Mouse (Mus musculus) neural tube, embryonic 14.5 days (tissue): Measurements from ENCODE around the gene Pnkd. TPM values are rescaled to one million over a fixed set of nuclear protein-coding genes. Genes with fewer than 3 reads are reported as not detected.
"Not testable (repeated sequence)": the region's sequence is repeated elsewhere in the genome, so short reads cannot be mapped to it uniquely, and the experiment has no call there.

ENCODE experiments used
- ATAC-seq: fragments of 200-750 bp; cut with Nextera tagmentation; 2 replicates; pipeline ENCODE4 v1.8.0; 2017; ENCODE audit warnings: low read depth, mild to moderate bottlenecking, moderate TSS enrichment, moderate library complexity
- H3K27ac ChIP-seq: fragments of 300-500 bp; sonication (generic); 2 replicates; pipeline ENCODE4 v1.5.1; 2014; ENCODE audit warnings: low read depth, mild to moderate bottlenecking, control low read depth, low read length, moderate library complexity, mixed read lengths
- H3K27me3 ChIP-seq: fragments of 300-500 bp; sonication (generic); 2 replicates; pipeline ENCODE4 v1.6.1; 2014; ENCODE audit warnings: low read length; ENCODE audit not compliant: control insufficient read depth, insufficient read depth
- H3K36me3 ChIP-seq: fragments of 300-500 bp; sonication (generic); 2 replicates; pipeline ENCODE4 v1.6.1; 2014; ENCODE audit warnings: low read length, mixed read lengths; ENCODE audit not compliant: control insufficient read depth, insufficient read depth
- H3K4me1 ChIP-seq: fragments of 300-500 bp; sonication (generic); 2 replicates; pipeline ENCODE4 v1.6.1; 2014; ENCODE audit warnings: low read length; ENCODE audit not compliant: control insufficient read depth, insufficient read depth
- H3K4me2 ChIP-seq: fragments of 300-500 bp; sonication (generic); 2 replicates; pipeline ENCODE4 v1.6.1; 2014; ENCODE audit warnings: mild to moderate bottlenecking, low read depth, low read length, control low read depth
- H3K4me3 ChIP-seq: fragments of 300-500 bp; sonication (generic); 2 replicates; pipeline ENCODE4 v1.5.1; 2014; ENCODE audit warnings: low read depth, low read length, control low read depth, mixed read lengths
- H3K9ac ChIP-seq: fragments of 300-500 bp; sonication (generic); replicated peaks from 2 replicates; pipeline ENCODE4 v1.6.1; 2014; ENCODE audit warnings: low read depth, mild to moderate bottlenecking, control low read depth, low read length, mixed read lengths
- H3K9me3 ChIP-seq: fragments of 300-500 bp; sonication (generic); 2 replicates; pipeline ENCODE4 v1.6.1; 2016; ENCODE audit warnings: low read length; ENCODE audit not compliant: control insufficient read depth
- WGBS: fragments of 180-500 bp; shearing (Covaris S2); extraction: QIAGEN DNeasy Blood & Tissue Kit; methylation state at CpG from one replicate; pipeline ENCODE4 v1.1.7; 2014; 5-methylcytosine and 5-hydroxymethylcytosine counted together
- polyA plus RNA-seq: library from polyadenylated mRNA; unstranded; fragments of >200 nt; fragmentation: Nextera tagmentation; extraction: Ambion mirVana; gene quantifications from 2 replicates; pipeline ENCODE4 v1.2.1, GENCODE M21; 2014

Pnkd gene
- polyA plus RNA-seq, 1 experiment from 2014 or later, result 145 TPM

- H3K27me3 ChIP-seq, result no peaks in the 10 kb centered on the region
- ATAC-seq, result no peak
- H3K4me2 ChIP-seq, result no peak overlapping the region
- 83% methylated on average over 3 of the region's 3 CpGs for WGBS
- H3K36me3 ChIP-seq, result no peaks in the 10 kb centered on the region
- peaks cover 8% of the 10 kb centered on the region; the same call in 1 of the 2 replicates for H3K4me1 ChIP-seq
- no peak overlapping the region for H3K9ac ChIP-seq
- H3K4me3 ChIP-seq, result no peak overlapping the region
- no peaks in the 10 kb centered on the region for H3K9me3 ChIP-seq
- H3K27ac ChIP-seq, result no peak overlapping the region
Measured at GRCm38 (mm10) chr1:74337241-74337771, 52.6 kb downstream of the Pnkd start.

GRCm38 (mm10) chr1:74338013-74338412 lies 53.3 kb downstream of the Pnkd start:
- H3K27ac ChIP-seq, result no peak overlapping the region
- no peaks in the 10 kb centered on the region for H3K9me3 ChIP-seq
- WGBS, result 91% methylated on average over 5 of the region's 5 CpGs
- ATAC-seq, result no peak
- H3K4me1 ChIP-seq, result peaks cover 6% of the 10 kb centered on the region; the same call in 1 of the 2 replicates
- no peak overlapping the region for H3K4me3 ChIP-seq
- no peak overlapping the region for H3K4me2 ChIP-seq
- H3K36me3 ChIP-seq, result no peaks in the 10 kb centered on the region
- no peak overlapping the region for H3K9ac ChIP-seq
- H3K27me3 ChIP-seq, result no peaks in the 10 kb centered on the region

GRCm38 (mm10) chr1:74338626-74339025 lies 53.9 kb downstream of the Pnkd start:
- Histone ChIP-seq H3K4me1 (peaks cover under 1% of the 10 kb centered on the region; the same call in 1 of the 2 replicates), H3K27me3 (no peaks in the 10 kb centered on the region), H3K36me3 (no peaks in the 10 kb centered on the region), H3K9me3 (no peaks in the 10 kb centered on the region), H3K9ac (no peak overlapping the region), H3K27ac (no peak overlapping the region), H3K4me3 (no peak overlapping the region), H3K4me2 (no peak overlapping the region)
- ATAC-seq, result no peak
- WGBS, result 70% methylated on average over 4 of the region's 4 CpGs

GRCm38 (mm10) chr1:74339917-74340316 lies 55.2 kb downstream of the Pnkd start:
- Histone ChIP-seq H3K4me1 (no peaks in the 10 kb centered on the region), H3K36me3 (no peaks in the 10 kb centered on the region), H3K9ac (no peak overlapping the region), H3K4me3 (no peak overlapping the region), H3K27ac (no peak overlapping the region), H3K9me3 (no peaks in the 10 kb centered on the region), H3K27me3 (no peaks in the 10 kb centered on the region), H3K4me2 (no peak overlapping the region)
- no peak for ATAC-seq
- 95% methylated on average over 9 of the region's 9 CpGs for WGBS

- no peaks in the 10 kb centered on the region for H3K27me3 ChIP-seq
- no peak overlapping the region for H3K4me3 ChIP-seq
- ATAC-seq, result no peak
- H3K36me3 ChIP-seq, result no peaks in the 10 kb centered on the region
- H3K4me2 ChIP-seq, result no peak overlapping the region
- WGBS, result 78% methylated on average over 6 of the region's 6 CpGs
- no peaks in the 10 kb centered on the region for H3K9me3 ChIP-seq
- no peaks in the 10 kb centered on the region for H3K4me1 ChIP-seq
- H3K9ac ChIP-seq, result no peak overlapping the region
- H3K27ac ChIP-seq, result no peak overlapping the region
Measured at GRCm38 (mm10) chr1:74340361-74340764, 55.6 kb downstream of the Pnkd start.

GRCm38 (mm10) chr1:74340992-74341391 lies 56.3 kb downstream of the Pnkd start:
- not testable (repeated sequence) for H3K4me1 ChIP-seq, H3K27me3 ChIP-seq, H3K36me3 ChIP-seq, H3K9ac ChIP-seq, H3K9me3 ChIP-seq, H3K4me2 ChIP-seq, H3K4me3 ChIP-seq, ATAC-seq, H3K27ac ChIP-seq
- 97% methylated on average over 4 of the region's 4 CpGs for WGBS

- no peak overlapping the region for H3K4me2 ChIP-seq
- H3K27ac ChIP-seq, result no peak overlapping the region
- no peaks in the 10 kb centered on the region for H3K36me3 ChIP-seq
- WGBS, result 93% methylated on average over 7 of the region's 7 CpGs
- H3K4me3 ChIP-seq, result no peak overlapping the region
- no peaks in the 10 kb centered on the region for H3K27me3 ChIP-seq
- H3K9me3 ChIP-seq, result no peaks in the 10 kb centered on the region
- H3K4me1 ChIP-seq, result no peaks in the 10 kb centered on the region
- ATAC-seq, result no peak
- no peak overlapping the region for H3K9ac ChIP-seq
Measured at GRCm38 (mm10) chr1:74341898-74342297, 57.2 kb downstream of the Pnkd start.

- H3K4me3 ChIP-seq, result no peak overlapping the region
- no peak overlapping the region for H3K27ac ChIP-seq
- WGBS, result 100% methylated on average over 1 of the region's 1 CpGs
- ATAC-seq, result no peak
- no peak overlapping the region for H3K4me2 ChIP-seq
- H3K9me3 ChIP-seq, result no peaks in the 10 kb centered on the region
- H3K36me3 ChIP-seq, result no peaks in the 10 kb centered on the region
- no peaks in the 10 kb centered on the region for H3K27me3 ChIP-seq
- no peaks in the 10 kb centered on the region for H3K4me1 ChIP-seq
- H3K9ac ChIP-seq, result no peak overlapping the region
Measured at GRCm38 (mm10) chr1:74342308-74342707, 57.6 kb downstream of the Pnkd start.

GRCm38 (mm10) chr1:74343161-74343560 lies 58.4 kb downstream of the Pnkd start:
- no peak overlapping the region for H3K4me3 ChIP-seq
- no peak for ATAC-seq
- 52% methylated on average over 5 of the region's 5 CpGs for WGBS

More at GRCm38 (mm10) chr1:74343161-74343560, 58.4 kb downstream of the Pnkd start:
- H3K4me1 ChIP-seq, result no peaks in the 10 kb centered on the region
- no peaks in the 10 kb centered on the region for H3K9me3 ChIP-seq
- no peaks in the 10 kb centered on the region for H3K36me3 ChIP-seq
- H3K27ac ChIP-seq, result no peak overlapping the region
- H3K4me2 ChIP-seq, result no peak overlapping the region
- H3K9ac ChIP-seq, result no peak overlapping the region
- H3K27me3 ChIP-seq, result no peaks in the 10 kb centered on the region
